Mouse (Mus musculus): Measurements from ENCODE around the gene Asb17.

- TF ChIP-seq POLR2A (IDR thresholded peaks at IDR 0.05; ENCODE audit: insufficient read depth, low read depth, low read length): no peak
- TF ChIP-seq CTCF (IDR thresholded peaks at IDR 0.05; ENCODE audit: insufficient read depth, low read depth, low read length): no peak
Measured at GRCm38 (mm10) chr3:153831873-153832653, 11.9 kb upstream of the Asb17 start.
